Mouse (Mus musculus): ENCODE measurements around the gene Rab3d. TPM values are rescaled to one million over a fixed set of nuclear protein-coding genes. Genes with fewer than 3 reads are reported as not detected.

The Rab3d gene
- polyA plus RNA-seq, 1 experiment from 2014 or later, result 41.4 TPM

- no peak overlapping the region for H3K27ac ChIP-seq (ENCODE audit: low read length)
- no peak for ATAC-seq (ENCODE audit: insufficient number of reproducible peaks, insufficient read depth, low FRiP score, low read depth)
- 52% methylated on average over 8 of the region's 8 CpGs for WGBS
- no peaks in the 10 kb centered on the region; the same call in 1 of the 2 replicates for H3K4me1 ChIP-seq (ENCODE audit: control insufficient read depth, insufficient read depth, low read length)
- H3K27me3 ChIP-seq (ENCODE audit: control insufficient read depth, insufficient read depth, low read length), result no peaks in the 10 kb centered on the region
- H3K9me3 ChIP-seq (ENCODE audit: control insufficient read depth, low read depth, low read length), result no peaks in the 10 kb centered on the region
- H3K4me3 ChIP-seq (ENCODE audit: low read depth, low read length), result no peak overlapping the region
- no peak overlapping the region for H3K4me2 ChIP-seq (replicated peaks; ENCODE audit: low read depth, low read length)
- H3K36me3 ChIP-seq (ENCODE audit: control insufficient read depth, insufficient read depth, low read length), result no peaks in the 10 kb centered on the region
- H3K9ac ChIP-seq (replicated peaks; ENCODE audit: low read depth, low read length), result no peak overlapping the region
Observed at GRCm38 (mm10) chr9:21948146-21948545, 30.2 kb upstream of the Rab3d start.

DNA sequence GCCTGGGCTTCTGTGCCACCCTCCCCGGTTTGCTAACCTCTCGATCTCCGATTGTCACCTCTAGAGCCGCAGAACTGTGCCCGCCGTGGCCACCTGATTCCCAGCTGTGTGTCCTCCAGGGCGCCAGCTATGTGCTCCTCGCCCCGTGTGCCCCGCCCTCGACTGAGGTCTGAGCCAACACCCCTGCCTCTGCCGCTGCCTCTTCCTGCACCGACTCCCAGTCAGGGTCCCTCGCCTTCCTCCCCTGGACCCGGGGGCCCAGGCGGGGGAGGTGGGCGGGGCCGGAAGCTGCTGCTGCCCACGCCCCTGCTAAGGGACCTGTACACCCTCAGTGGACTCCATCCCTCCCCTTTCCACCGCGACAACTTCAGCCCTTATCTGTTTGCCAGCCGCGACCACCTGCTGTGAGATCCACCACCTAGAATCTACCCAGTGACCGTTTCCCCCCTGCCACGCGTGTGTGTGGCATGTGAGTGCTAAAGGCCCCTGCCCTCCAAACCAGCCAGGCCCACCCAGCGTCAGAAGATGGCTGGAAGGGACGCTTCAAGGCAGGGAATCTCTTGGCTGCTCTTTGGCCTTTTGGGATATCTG, 29.6 kb upstream of the Rab3d start:
- Histone ChIP-seq H3K4me1 (ENCODE audit: control insufficient read depth, insufficient read depth, low read length) (no peaks in the 10 kb centered on the region; the same call in 1 of the 2 replicates), H3K27me3 (ENCODE audit: control insufficient read depth, insufficient read depth, low read length) (no peaks in the 10 kb centered on the region), H3K9me3 (ENCODE audit: control insufficient read depth, low read depth, low read length) (no peaks in the 10 kb centered on the region), H3K9ac (replicated peaks; ENCODE audit: low read depth, low read length) (no peak overlapping the region), H3K27ac (ENCODE audit: low read length) (no peak overlapping the region), H3K4me2 (replicated peaks; ENCODE audit: low read depth, low read length) (no peak overlapping the region; the same call in 1 of the 2 replicates), H3K4me3 (ENCODE audit: low read depth, low read length) (no peak overlapping the region), H3K36me3 (ENCODE audit: control insufficient read depth, insufficient read depth, low read length) (no peaks in the 10 kb centered on the region)
- 6% methylated on average over 28 of the region's 28 CpGs for WGBS
- ATAC-seq (ENCODE audit: insufficient number of reproducible peaks, insufficient read depth, low FRiP score, low read depth), result no peak; the same call in 1 of the 2 replicates

DNA sequence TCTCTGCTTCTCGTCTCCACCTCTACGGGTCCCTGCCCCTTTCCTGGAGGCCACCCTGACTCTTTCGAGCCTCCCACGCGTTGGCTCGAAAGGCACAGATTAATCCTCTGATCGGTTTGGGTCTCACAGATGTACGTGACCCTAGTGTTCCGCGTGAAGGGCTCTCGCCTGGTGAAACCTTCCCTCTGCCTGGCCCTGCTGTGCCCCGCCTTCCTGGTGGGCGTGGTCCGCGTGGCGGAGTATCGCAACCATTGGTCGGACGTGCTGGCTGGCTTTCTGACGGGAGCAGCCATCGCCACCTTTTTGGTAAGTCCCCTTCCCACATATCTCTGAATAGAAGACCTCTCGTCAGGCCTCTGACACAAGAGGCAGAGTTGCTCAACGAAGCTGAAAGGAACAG, 26.3 kb upstream of the Rab3d start:
- no peaks in the 10 kb centered on the region; the same call in 1 of the 2 replicates for H3K4me1 ChIP-seq (ENCODE audit: control insufficient read depth, insufficient read depth, low read length)
- WGBS, result 17% methylated on average over 23 of the region's 23 CpGs
- H3K27ac ChIP-seq (ENCODE audit: low read length), result no peak overlapping the region
- no peak overlapping the region for H3K9ac ChIP-seq (replicated peaks; ENCODE audit: low read depth, low read length)
- no peaks in the 10 kb centered on the region for H3K27me3 ChIP-seq (ENCODE audit: control insufficient read depth, insufficient read depth, low read length)
- no peak overlapping the region for H3K4me3 ChIP-seq (ENCODE audit: low read depth, low read length)
- ATAC-seq (ENCODE audit: insufficient number of reproducible peaks, insufficient read depth, low FRiP score, low read depth), result peak; percentile 33; the same call in 1 of the 2 replicates
- H3K36me3 ChIP-seq (ENCODE audit: control insufficient read depth, insufficient read depth, low read length), result no peaks in the 10 kb centered on the region
- H3K4me2 ChIP-seq (replicated peaks; ENCODE audit: low read depth, low read length), result no peak overlapping the region
- H3K9me3 ChIP-seq (ENCODE audit: control insufficient read depth, low read depth, low read length), result no peaks in the 10 kb centered on the region

DNA sequence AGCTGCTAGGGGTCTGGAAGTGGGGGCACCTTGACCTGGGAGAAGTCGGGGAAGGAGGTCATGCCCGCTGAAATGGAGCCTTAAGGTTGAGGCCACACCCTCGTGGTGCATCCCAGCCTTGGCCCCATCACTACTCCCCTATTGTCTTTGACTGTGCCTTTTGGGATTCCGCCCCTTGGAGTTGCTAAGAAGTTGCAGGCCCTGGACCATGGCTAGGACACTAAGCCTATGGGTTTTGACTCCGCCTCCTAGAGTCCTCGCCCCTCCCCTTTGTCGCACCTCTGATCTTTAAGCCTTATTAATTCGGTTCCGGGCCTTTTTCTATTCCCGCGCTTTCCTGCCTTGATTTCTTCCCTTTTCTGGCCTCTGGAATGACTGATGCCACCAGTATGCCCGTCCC, 25.6 kb upstream of the Rab3d start:
- H3K4me3 ChIP-seq (ENCODE audit: low read depth, low read length), result no peak overlapping the region
- no peaks in the 10 kb centered on the region for H3K36me3 ChIP-seq (ENCODE audit: control insufficient read depth, insufficient read depth, low read length)
- ATAC-seq (ENCODE audit: insufficient number of reproducible peaks, insufficient read depth, low FRiP score, low read depth), result no peak
- H3K27ac ChIP-seq (ENCODE audit: low read length), result no peak overlapping the region
- WGBS, result 48% methylated on average over 12 of the region's 12 CpGs
- H3K9me3 ChIP-seq (ENCODE audit: control insufficient read depth, low read depth, low read length), result no peaks in the 10 kb centered on the region
- H3K4me1 ChIP-seq (ENCODE audit: control insufficient read depth, insufficient read depth, low read length), result no peaks in the 10 kb centered on the region; the same call in 1 of the 2 replicates
- no peak overlapping the region for H3K4me2 ChIP-seq (replicated peaks; ENCODE audit: low read depth, low read length)
- H3K9ac ChIP-seq (replicated peaks; ENCODE audit: low read depth, low read length), result no peak overlapping the region
- no peaks in the 10 kb centered on the region for H3K27me3 ChIP-seq (ENCODE audit: control insufficient read depth, insufficient read depth, low read length)

DNA sequence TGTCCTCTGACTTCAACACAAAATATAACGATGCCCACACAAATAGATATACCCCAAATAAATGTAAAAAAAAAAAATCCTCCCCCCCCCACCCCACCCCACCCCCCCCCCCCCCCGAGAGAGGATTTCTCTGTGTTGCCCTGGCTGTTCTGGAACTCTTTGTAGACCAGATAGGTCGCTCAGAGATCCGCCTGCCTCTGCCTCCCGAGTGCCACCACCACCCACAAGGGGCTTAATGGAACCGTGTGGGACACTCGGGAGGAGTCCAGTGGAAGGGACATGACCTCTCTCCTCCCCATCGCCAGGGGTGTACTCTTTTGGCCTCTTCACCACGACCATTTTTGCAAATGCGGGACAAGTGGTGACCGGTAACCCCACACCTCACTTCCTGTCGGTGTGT, 25.1 kb upstream of the Rab3d start:
- Histone ChIP-seq H3K27me3 (ENCODE audit: control insufficient read depth, insufficient read depth, low read length) (no peaks in the 10 kb centered on the region), H3K4me1 (ENCODE audit: control insufficient read depth, insufficient read depth, low read length) (no peaks in the 10 kb centered on the region; the same call in 1 of the 2 replicates), H3K9ac (replicated peaks; ENCODE audit: low read depth, low read length) (no peak overlapping the region), H3K4me3 (ENCODE audit: low read depth, low read length) (no peak overlapping the region), H3K27ac (ENCODE audit: low read length) (no peak overlapping the region), H3K4me2 (replicated peaks; ENCODE audit: low read depth, low read length) (no peak overlapping the region), H3K36me3 (ENCODE audit: control insufficient read depth, insufficient read depth, low read length) (no peaks in the 10 kb centered on the region), H3K9me3 (ENCODE audit: control insufficient read depth, low read depth, low read length) (no peaks in the 10 kb centered on the region)
- 73% methylated on average over 11 of the region's 12 CpGs for WGBS
- no peak for ATAC-seq (ENCODE audit: insufficient number of reproducible peaks, insufficient read depth, low FRiP score, low read depth)

- Histone ChIP-seq H3K27me3 (ENCODE audit: control insufficient read depth, insufficient read depth, low read length) (no peaks in the 10 kb centered on the region), H3K36me3 (ENCODE audit: control insufficient read depth, insufficient read depth, low read length) (no peaks in the 10 kb centered on the region), H3K9me3 (ENCODE audit: control insufficient read depth, low read depth, low read length) (no peaks in the 10 kb centered on the region), H3K4me2 (replicated peaks; ENCODE audit: low read depth, low read length) (no peak overlapping the region), H3K9ac (replicated peaks; ENCODE audit: low read depth, low read length) (no peak overlapping the region), H3K4me1 (ENCODE audit: control insufficient read depth, insufficient read depth, low read length) (no peaks in the 10 kb centered on the region), H3K27ac (ENCODE audit: low read length) (no peak overlapping the region), H3K4me3 (ENCODE audit: low read depth, low read length) (no peak overlapping the region)
- 79% methylated on average over 4 of the region's 4 CpGs for WGBS
- no peak for ATAC-seq (ENCODE audit: insufficient number of reproducible peaks, insufficient read depth, low FRiP score, low read depth)
Observed at GRCm38 (mm10) chr9:21938234-21938855, 20.4 kb upstream of the Rab3d start.

DNA sequence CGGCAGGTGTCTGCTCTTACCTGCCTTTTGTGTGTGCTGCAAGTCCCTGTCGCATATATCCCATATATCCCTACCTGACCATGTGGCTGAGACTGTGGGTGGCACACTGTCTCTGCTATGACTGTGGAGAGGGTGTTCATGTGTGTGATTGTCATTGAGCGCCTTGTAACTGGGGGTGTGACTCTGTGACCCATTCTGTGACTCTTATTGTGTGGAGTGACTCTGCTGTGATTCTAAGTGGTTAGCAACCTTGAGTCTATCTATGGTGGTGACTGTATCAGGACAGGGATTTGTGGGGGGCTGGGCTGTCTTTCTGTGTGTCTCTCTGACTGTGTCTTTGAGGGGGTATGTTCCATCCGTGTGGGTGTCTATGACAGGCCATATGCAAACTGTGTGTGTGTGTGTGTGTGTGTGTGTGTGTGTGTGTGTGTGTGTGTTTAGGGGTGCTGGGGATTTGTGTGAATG, 19.8 kb upstream of the Rab3d start:
- H3K4me2 ChIP-seq (replicated peaks; ENCODE audit: low read depth, low read length), result peak overlapping the region; percentile 59
- no peaks in the 10 kb centered on the region for H3K36me3 ChIP-seq (ENCODE audit: control insufficient read depth, insufficient read depth, low read length)
- H3K27me3 ChIP-seq (ENCODE audit: control insufficient read depth, insufficient read depth, low read length), result no peaks in the 10 kb centered on the region
- H3K9me3 ChIP-seq (ENCODE audit: control insufficient read depth, low read depth, low read length), result no peaks in the 10 kb centered on the region
- H3K9ac ChIP-seq (replicated peaks; ENCODE audit: low read depth, low read length), result no peak overlapping the region
- ATAC-seq (ENCODE audit: insufficient number of reproducible peaks, insufficient read depth, low FRiP score, low read depth), result no peak
- WGBS, result 78% methylated on average over 4 of the region's 4 CpGs
- no peak overlapping the region for H3K4me3 ChIP-seq (ENCODE audit: low read depth, low read length)
- H3K27ac ChIP-seq (ENCODE audit: low read length), result no peak overlapping the region
- no peaks in the 10 kb centered on the region for H3K4me1 ChIP-seq (ENCODE audit: control insufficient read depth, insufficient read depth, low read length)

GRCm38 (mm10) chr9:21936692-21937570, 18.9 kb upstream of the Rab3d start, which contains the start of gene Plppr2:
Gene Plppr2, plus strand, starts transcription at chr9:21937033.
- H3K4me1 ChIP-seq (ENCODE audit: control insufficient read depth, insufficient read depth, low read length), result no peaks in the 10 kb centered on the region
- H3K4me2 ChIP-seq (replicated peaks; ENCODE audit: low read depth, low read length), result peak within 1 kb of the TSS; percentile 59
- no peaks in the 10 kb centered on the region for H3K9me3 ChIP-seq (ENCODE audit: control insufficient read depth, low read depth, low read length)
- 2% methylated on average over 43 of the region's 43 CpGs for WGBS
- no peaks in the 10 kb centered on the region for H3K27me3 ChIP-seq (ENCODE audit: control insufficient read depth, insufficient read depth, low read length)
- peak within 1 kb of the TSS; percentile 40 for H3K4me3 ChIP-seq (ENCODE audit: low read depth, low read length)
- H3K36me3 ChIP-seq (ENCODE audit: control insufficient read depth, insufficient read depth, low read length), result no peaks in the 10 kb centered on the region
- peak; percentile 96 for ATAC-seq (ENCODE audit: insufficient number of reproducible peaks, insufficient read depth, low FRiP score, low read depth)
- no peak within 1 kb of the TSS for H3K27ac ChIP-seq (ENCODE audit: low read length)
- no peak within 1 kb of the TSS; the same call in 1 of the 2 replicates for H3K9ac ChIP-seq (replicated peaks; ENCODE audit: low read depth, low read length)

Data from stomach, embryonic 14.5 days (tissue).